Mouse (Mus musculus) lung, adult 2 months (tissue): ENCODE measurements at regions not wholly inside any gene's neighbourhood (a gene's known extent, or its start where the extent isn't known, plus 50 kb on each side); places are given as distances from the start of the nearest gene placed in this dataset.

Source experiments
- DNase-seq: peaks from one replicate; pipeline ENCODE4 v3.0.0; 2022
- H3K4me1 ChIP-seq: fragments of 200-500 bp; 2 replicates; pipeline ENCODE4 v1.6.1; 2011; ENCODE audit warnings: low read length; ENCODE audit not compliant: control insufficient read depth, insufficient read depth
- H3K4me3 ChIP-seq: fragments of 200-500 bp; replicated peaks from 2 replicates; pipeline ENCODE3; 2011; ENCODE audit warnings: low read depth, mild to moderate bottlenecking, control low read depth, low read length; ENCODE audit errors: extremely low read depth
- CTCF ChIP-seq: fragments of 200-500 bp; IDR thresholded peaks from 2 replicates; pipeline ENCODE4 v1.5.1; 2011; ENCODE audit warnings: mild to moderate bottlenecking, low read length, control low read depth; ENCODE audit not compliant: insufficient read depth
- POLR2A ChIP-seq: fragments of 200-500 bp; IDR thresholded peaks from 2 replicates; pipeline ENCODE4 v1.6.1; 2011; ENCODE audit warnings: low read depth, mild to moderate bottlenecking, control low read depth, low read length, borderline replicate concordance; ENCODE audit errors: extremely low read depth
- WGBS: fragments of 180-500 bp; shearing (Covaris S2); methylation state at CpG from one replicate; pipeline ENCODE4 v1.1.7; 2018; 5-methylcytosine and 5-hydroxymethylcytosine counted together

DNA sequence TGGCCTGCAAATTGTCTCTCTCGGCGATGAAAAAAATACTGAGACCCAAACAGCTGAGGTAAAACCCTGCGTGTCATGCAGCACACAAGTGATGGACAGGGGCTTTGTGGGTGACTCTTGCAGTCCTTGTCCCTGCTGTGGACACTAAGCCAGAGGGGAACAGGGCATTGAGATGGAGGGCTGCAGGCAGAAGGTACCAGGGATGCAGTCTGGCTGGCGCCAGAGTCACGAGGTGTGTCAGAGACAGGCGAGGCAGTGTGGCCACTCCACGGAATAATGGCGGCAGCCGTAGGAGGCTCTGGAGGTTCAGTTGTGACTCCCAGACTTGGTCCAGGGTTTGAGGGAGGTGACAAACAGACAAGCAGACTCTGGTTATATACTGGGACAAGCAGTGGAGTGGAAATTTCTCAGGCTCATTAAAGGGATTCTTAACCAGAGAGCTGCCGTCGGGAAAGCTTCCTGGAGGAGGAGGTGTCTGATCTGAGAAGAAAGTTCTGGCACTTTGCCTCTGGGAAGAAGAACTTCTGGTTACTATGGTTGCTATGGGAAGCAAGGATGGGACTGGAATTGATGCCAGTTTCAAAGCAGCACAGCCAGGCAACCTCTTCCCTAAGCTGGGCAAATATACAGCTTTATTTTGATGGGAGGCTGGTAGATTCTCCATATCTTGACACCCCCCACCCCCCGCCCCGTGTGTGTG lies 352.8 kb downstream of the Ptpru start:
- Histone ChIP-seq H3K4me1 (no peaks in the 10 kb centered on the region), H3K4me3 (no peak overlapping the region)
- DNase-seq, result no peak
- 72% methylated on average over 13 of the region's 13 CpGs for WGBS
- TF ChIP-seq CTCF (no peak), POLR2A (no peak)

GRCm38 (mm10) chr4:131486821-131487220 lies 351.3 kb downstream of the Ptpru start:
- Histone ChIP-seq H3K4me3 (no peak overlapping the region), H3K4me1 (no peaks in the 10 kb centered on the region)
- WGBS, result 16% methylated on average over 4 of the region's 4 CpGs
- TF ChIP-seq CTCF, result peak; percentile 81
- TF ChIP-seq POLR2A, result no peak
- peak; percentile 70 for DNase-seq

GRCm38 (mm10) chr4:131488246-131488645 lies 349.8 kb downstream of the Ptpru start:
- H3K4me1 ChIP-seq, result no peaks in the 10 kb centered on the region
- H3K4me3 ChIP-seq, result no peak overlapping the region
- 30% methylated on average over 6 of the region's 6 CpGs for WGBS
- DNase-seq, result no peak
- TF ChIP-seq CTCF (no peak), POLR2A (no peak)

DNA sequence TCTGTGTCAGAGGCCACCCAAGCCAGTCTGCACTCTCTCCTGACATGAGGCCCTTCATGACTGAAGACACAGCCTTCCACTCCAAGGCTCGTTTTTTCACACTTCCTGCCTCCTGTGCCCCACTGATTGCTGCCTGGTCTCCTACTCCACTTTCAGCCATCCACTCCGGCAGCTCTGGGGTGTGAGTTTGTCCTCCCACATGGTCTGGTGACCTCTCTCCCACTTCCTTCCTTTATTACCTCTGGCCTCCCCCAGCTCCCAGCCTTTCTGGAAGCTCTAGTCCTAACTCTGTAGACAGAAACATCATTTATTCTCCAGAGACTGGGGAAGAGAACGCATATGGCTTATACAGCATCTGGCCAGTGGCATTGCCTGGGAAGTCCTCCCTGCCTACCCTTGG lies 349.0 kb downstream of the Ptpru start:
- Histone ChIP-seq H3K4me3 (no peak overlapping the region), H3K4me1 (no peaks in the 10 kb centered on the region)
- 35% methylated on average over 3 of the region's 3 CpGs for WGBS
- no peak for TF ChIP-seq POLR2A
- TF ChIP-seq CTCF, result no peak
- DNase-seq, result no peak

DNA sequence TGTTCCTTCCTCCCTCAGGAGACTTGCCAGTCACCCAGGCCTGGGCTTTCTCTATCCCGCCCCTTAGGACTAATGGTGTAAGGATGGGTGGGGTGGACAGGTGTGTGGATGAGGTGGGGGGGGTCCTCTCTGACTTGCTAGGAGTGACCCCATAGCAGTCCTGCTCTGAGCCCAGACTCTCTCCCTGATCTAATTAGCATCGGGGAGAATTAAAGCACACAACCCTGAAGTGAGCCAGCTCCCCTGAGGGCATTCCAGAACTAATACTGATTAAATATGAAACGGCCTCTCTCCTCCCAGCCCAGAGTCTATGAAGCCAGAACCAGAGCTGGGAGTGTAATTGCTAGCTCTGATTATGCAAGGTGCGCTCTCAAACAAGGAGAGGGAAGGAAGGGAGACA lies 346.1 kb downstream of the Ptpru start:
- no peak for TF ChIP-seq CTCF
- no peak for TF ChIP-seq POLR2A
- Histone ChIP-seq H3K4me3 (no peak overlapping the region), H3K4me1 (no peaks in the 10 kb centered on the region)
- DNase-seq, result no peak
- WGBS, result 50% methylated on average over 4 of the region's 4 CpGs

DNA sequence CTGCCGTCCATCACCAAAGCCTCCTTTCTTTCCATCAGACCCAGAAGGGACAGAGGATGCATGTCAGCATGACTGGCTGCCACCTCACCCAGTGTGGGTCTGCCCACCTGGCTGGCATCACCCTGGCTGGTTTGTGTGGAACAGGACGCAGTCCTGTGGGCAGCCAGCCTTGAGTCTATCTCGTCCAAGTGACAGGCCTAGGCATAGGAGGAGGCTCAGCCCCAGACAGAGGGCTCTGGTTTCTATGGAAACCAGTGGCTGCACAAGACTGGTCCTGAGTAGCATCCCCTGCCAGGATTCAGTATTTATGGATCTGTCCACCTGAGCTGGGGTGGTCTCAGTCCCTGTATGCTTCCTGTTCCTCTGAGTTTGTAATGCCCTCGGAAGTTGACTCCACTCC lies 344.4 kb downstream of the Ptpru start:
- WGBS, result 57% methylated on average over 4 of the region's 4 CpGs
- TF ChIP-seq POLR2A, result no peak
- TF ChIP-seq CTCF, result no peak
- no peak for DNase-seq
- H3K4me1 ChIP-seq, result no peaks in the 10 kb centered on the region
- H3K4me3 ChIP-seq, result no peak overlapping the region

DNA sequence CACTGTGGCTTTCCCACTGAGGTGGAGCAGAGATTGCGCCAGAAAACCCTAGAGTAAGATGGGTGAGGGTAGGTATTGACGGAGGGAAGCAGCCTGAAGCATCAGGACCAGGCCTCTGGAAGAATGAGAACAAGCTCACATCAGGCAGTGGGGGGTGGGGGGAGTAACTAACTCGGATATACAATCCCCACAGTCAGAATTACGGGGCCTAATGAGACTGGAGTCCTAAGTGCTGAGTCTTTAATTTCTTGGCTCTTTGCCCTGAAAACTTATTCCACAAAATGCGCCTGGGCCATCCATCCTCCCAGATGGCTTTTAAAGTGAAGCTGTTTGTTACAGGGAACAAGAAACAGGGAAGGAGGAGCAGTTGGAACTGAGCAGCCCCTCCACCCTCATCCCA lies 341.2 kb downstream of the Ptpru start:
- no peak overlapping the region for H3K4me3 ChIP-seq
- H3K4me1 ChIP-seq, result no peaks in the 10 kb centered on the region
- no peak for DNase-seq
- 56% methylated on average over 5 of the region's 5 CpGs for WGBS
- TF ChIP-seq CTCF (no peak), POLR2A (no peak)

DNA sequence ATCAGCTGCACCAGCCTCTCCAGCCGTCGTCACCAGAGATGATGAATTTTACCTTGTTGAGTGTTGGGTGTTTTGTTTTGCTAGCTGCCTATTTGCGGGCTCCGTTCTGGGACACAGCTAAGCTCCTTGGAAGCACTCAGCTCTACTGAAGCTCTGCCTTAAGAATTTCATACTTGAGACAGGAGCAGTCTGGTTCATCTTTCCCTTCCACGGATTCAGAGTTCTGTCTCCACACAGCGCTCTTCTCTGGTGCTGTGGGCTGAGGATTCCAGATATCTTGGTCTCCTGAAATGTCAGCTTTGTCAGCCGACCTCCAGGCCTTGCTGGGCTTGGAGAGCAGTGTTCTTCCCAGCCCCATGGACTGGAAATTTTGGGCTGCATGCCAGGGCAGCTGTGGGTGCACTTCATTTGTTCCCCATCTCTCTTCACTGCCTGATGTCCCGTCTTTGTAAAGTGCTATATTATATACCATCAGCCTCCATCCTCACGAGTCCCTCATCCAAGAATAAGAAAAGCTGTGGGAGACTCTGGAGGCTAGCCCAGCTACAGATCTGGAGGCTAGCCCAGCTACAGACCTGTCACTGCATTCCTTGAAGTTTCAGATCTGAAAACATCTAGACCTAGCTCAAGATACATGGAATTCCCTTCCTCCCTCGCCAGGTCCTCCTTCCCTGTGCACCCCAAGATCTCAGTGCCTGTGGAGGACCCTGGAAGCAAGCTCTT lies 337.0 kb downstream of the Ptpru start:
- no peak for TF ChIP-seq POLR2A
- no peak for TF ChIP-seq CTCF
- no peak overlapping the region for H3K4me3 ChIP-seq
- WGBS, result 64% methylated on average over 10 of the region's 10 CpGs
- no peaks in the 10 kb centered on the region for H3K4me1 ChIP-seq
- DNase-seq, result no peak

DNA sequence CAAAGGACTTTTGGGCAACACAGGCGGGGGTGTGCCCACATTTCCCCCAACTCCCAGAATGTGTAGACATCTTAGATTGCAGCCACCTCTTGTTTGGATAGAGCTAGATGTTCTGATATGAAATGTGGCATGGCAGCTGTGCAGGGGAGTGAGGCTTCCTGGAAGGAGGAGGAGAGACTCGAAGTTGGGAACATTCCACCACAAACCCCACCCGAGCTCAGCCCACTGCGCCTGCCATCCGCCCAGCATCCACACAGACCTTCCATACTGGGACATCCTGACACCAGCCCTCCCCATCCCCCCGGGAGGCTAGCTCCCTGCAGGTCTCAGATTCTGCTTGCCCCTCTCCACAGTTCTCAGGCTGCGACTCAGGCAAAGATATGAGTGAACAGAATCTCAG lies 329.9 kb downstream of the Ptpru start:
- no peak overlapping the region for H3K4me3 ChIP-seq
- TF ChIP-seq POLR2A, result no peak
- no peak for TF ChIP-seq CTCF
- DNase-seq, result no peak
- H3K4me1 ChIP-seq, result no peaks in the 10 kb centered on the region
- WGBS, result 56% methylated on average over 7 of the region's 7 CpGs

GRCm38 (mm10) chr4:131511586-131511985 lies 326.5 kb downstream of the Ptpru start:
- no peak overlapping the region for H3K4me3 ChIP-seq
- TF ChIP-seq POLR2A (no peak), CTCF (no peak)
- no peak for DNase-seq
- H3K4me1 ChIP-seq, result no peaks in the 10 kb centered on the region
- WGBS, result 66% methylated on average over 3 of the region's 3 CpGs
